Mouse (Mus musculus) cerebellum, adult 2 months (tissue): ENCODE measurements at regions not wholly inside any gene's neighbourhood (a gene's known extent, or its start where the extent isn't known, plus 50 kb on each side); places are given as distances from the start of the nearest gene placed in this dataset.

Experiments used
- CTCF ChIP-seq: fragments of 200-500 bp; IDR thresholded peaks from 2 replicates; pipeline ENCODE4 v1.5.1; 2011; ENCODE audit warnings: low read depth, mild to moderate bottlenecking, control low read depth, low read length, moderate library complexity, borderline replicate concordance; ENCODE audit not compliant: insufficient read depth
- POLR2A ChIP-seq: fragments of 200-500 bp; IDR thresholded peaks from 2 replicates; pipeline ENCODE4 v1.6.1; 2011; ENCODE audit warnings: low read length, control low read depth, borderline replicate concordance; ENCODE audit not compliant: insufficient read depth

DNA sequence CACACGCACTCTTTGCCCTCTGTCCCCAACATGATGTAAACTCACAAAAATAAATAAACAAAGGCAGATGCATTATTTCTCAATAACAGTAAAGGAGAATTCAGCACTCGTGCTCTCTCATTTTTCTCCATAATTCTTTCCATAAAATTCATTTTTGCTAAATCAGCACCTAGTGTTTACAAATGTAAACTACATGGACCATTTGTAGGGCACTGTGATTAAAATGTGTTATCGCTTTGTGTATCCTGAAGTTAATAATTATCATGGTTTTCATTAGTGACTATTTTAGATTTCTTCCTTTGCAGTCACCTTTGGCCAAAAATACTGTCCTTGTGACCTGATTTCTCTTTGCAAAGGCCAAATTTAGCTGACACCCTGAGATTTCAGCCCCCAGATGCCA is 61.0 kb upstream of the Ppm1b start:
- TF ChIP-seq CTCF = no peak
- TF ChIP-seq POLR2A = no peak
